Mouse (Mus musculus): ENCODE results near the gene Hoxc5.

Hoxc5 gene

GRCm38 (mm10) chr15:102967511-102968397 lies 511 bp downstream of the Hoxc5 start:
- no peak for DNase-seq (ENCODE audit: low spot score in 2 of 2)

GRCm38 (mm10) chr15:102969296-102969695 lies 2.1 kb downstream of the Hoxc5 start:
- DNase-seq (ENCODE audit: low spot score in 2 of 2): no peak

- no peak for DNase-seq (ENCODE audit: low spot score in 2 of 2)
Observed at GRCm38 (mm10) chr15:102970740-102971139, 3.5 kb downstream of the Hoxc5 start.

- DNase-seq (ENCODE audit: low spot score in 2 of 2): no peak
Observed at GRCm38 (mm10) chr15:102972254-102972653, 5.0 kb downstream of the Hoxc5 start.

GRCm38 (mm10) chr15:102972753-102973152 lies 5.5 kb downstream of the Hoxc5 start:
- DNase-seq (ENCODE audit: low spot score in 2 of 2): no peak

- no peak for DNase-seq (ENCODE audit: low spot score in 2 of 2)
Observed at GRCm38 (mm10) chr15:102975034-102975433, 7.8 kb downstream of the Hoxc5 start.

GRCm38 (mm10) chr15:102975688-102976111 lies 8.5 kb downstream of the Hoxc5 start:
- DNase-seq (ENCODE audit: low spot score in 2 of 2): no peak

GRCm38 (mm10) chr15:102976171-102976570 lies 8.9 kb downstream of the Hoxc5 start, which contains the start of gene Hoxc9:
Gene Hoxc9, plus strand, starts transcription at chr15:102976439.
- DNase-seq (ENCODE audit: low spot score in 2 of 2): no peak

GRCm38 (mm10) chr15:102976631-102977422 lies 9.6 kb downstream of the Hoxc5 start:
- DNase-seq (ENCODE audit: low spot score in 2 of 2): no peak

GRCm38 (mm10) chr15:102977423-102977974 lies 10.3 kb downstream of the Hoxc5 start:
- DNase-seq (ENCODE audit: low spot score in 2 of 2): no peak

GRCm38 (mm10) chr15:102978615-102979515 lies 11.6 kb downstream of the Hoxc5 start:
- DNase-seq (ENCODE audit: low spot score in 2 of 2): no peak

- DNase-seq (ENCODE audit: low spot score in 2 of 2): no peak
Observed at GRCm38 (mm10) chr15:102979936-102980335, 12.7 kb downstream of the Hoxc5 start.

GRCm38 (mm10) chr15:102980352-102980751 lies 13.1 kb downstream of the Hoxc5 start:
- DNase-seq (ENCODE audit: low spot score in 2 of 2): no peak

- DNase-seq (ENCODE audit: low spot score in 2 of 2): no peak
Observed at GRCm38 (mm10) chr15:102980912-102981311, 13.7 kb downstream of the Hoxc5 start.

- no peak for DNase-seq (ENCODE audit: low spot score in 2 of 2)
Observed at GRCm38 (mm10) chr15:102981379-102982288, 14.4 kb downstream of the Hoxc5 start.

- no peak for DNase-seq (ENCODE audit: low spot score in 2 of 2)
Observed at GRCm38 (mm10) chr15:102983716-102984115, 16.5 kb downstream of the Hoxc5 start.

- DNase-seq (ENCODE audit: low spot score in 2 of 2): no peak
Observed at GRCm38 (mm10) chr15:102984521-102984920, 17.3 kb downstream of the Hoxc5 start.

GRCm38 (mm10) chr15:102984925-102985324 lies 17.7 kb downstream of the Hoxc5 start:
- no peak for DNase-seq (ENCODE audit: low spot score in 2 of 2)

GRCm38 (mm10) chr15:102987124-102987833 lies 20.0 kb downstream of the Hoxc5 start:
- peak; percentile 77 to 89 for DNase-seq (ENCODE audit: low spot score in 2 of 2)

Measured in heart, adult 9 months (tissue).